In genomic region chr11:32020031-32020965, GRCm38 (mm10) we compare ENCODE assay signal across 9 mouse cellular contexts. TPM values are rescaled to one million over a fixed set of nuclear protein-coding genes. Genes with fewer than 3 reads are reported as not detected.
DNase-seq lines count a peak whose midpoint lies in the region; ATAC-seq lines count a peak whose summit lies in the region.
"Had no signal": no experiment of that assay in that cellular context is flagged by ENCODE, and none has a peak within 500 bp of the region (broad histone marks: within the 10 kb centered on the region; RNA-seq: fewer than 3 reads in every experiment).

No protein-coding gene starts in this region.

- peak; percentile 63 for ATAC-seq in forebrain, embryonic 11.5 days (replicated peaks; ENCODE audit: low FRiP score)

- H3K4me2 ChIP-seq in forebrain, embryonic 11.5 days (ENCODE audit: low read depth, low read length, severe bottlenecking) = no peak overlapping the region; the same call in 1 of the 2 replicates

- DNase-seq in embryo, embryonic 9.5 days (ENCODE audit: extremely low spot score) = peak; percentile 13
- no peak for DNase-seq in embryo, embryonic 11 days
- DNase-seq in right cerebral cortex, postnatal 10 days (ENCODE audit: low spot score in 2 of 2) = peak; percentile 60 to 80
- no peak for DNase-seq in right cerebral cortex, postnatal 4 days
- DNase-seq in forebrain, embryonic 11.5 days (ENCODE audit: low spot score) = peak; percentile 60
- peak; percentile 62 to 82 for DNase-seq in left cerebral cortex, postnatal 25 days (ENCODE audit: low spot score in 2 of 2)
- DNase-seq in T-cell, adult 2 months (ENCODE audit: low spot score) = no peak
- DNase-seq in B cell, adult 2 months = no peak

- 18% methylated on average over 8 of the region's 8 CpGs for WGBS in forebrain, embryonic 11.5 days

- no peaks in the 10 kb centered on the region for H3K36me3 ChIP-seq in forebrain, embryonic 11.5 days (ENCODE audit: control insufficient read depth, insufficient read depth, low read length)

- H3K4me3 ChIP-seq in forebrain, embryonic 11.5 days (ENCODE audit: low read depth, low read length) = no peak overlapping the region

- H3K27ac ChIP-seq in forebrain, embryonic 11.5 days (ENCODE audit: low read depth, low read length) = peak overlapping the region; percentile 70

- intact Hi-C loops in left cerebral cortex, postnatal 25 days (cut with DNase I) = loop anchor here (2.0 kb wide), 1 partner anchor 17 kb away; no protein-coding TSS in a partner anchor

- no peaks in the 10 kb centered on the region for H3K27me3 ChIP-seq in forebrain, embryonic 11.5 days (ENCODE audit: control insufficient read depth, insufficient read depth, low read length)

- peaks cover 18% of the 10 kb centered on the region for H3K4me1 ChIP-seq in forebrain, embryonic 11.5 days (replicated peaks; ENCODE audit: control insufficient read depth, insufficient read depth, low read length)

- peak overlapping the region; percentile 29 for H3K9ac ChIP-seq in forebrain, embryonic 11.5 days (ENCODE audit: low read length)

- no peaks in the 10 kb centered on the region for H3K9me3 ChIP-seq in forebrain, embryonic 11.5 days (ENCODE audit: control insufficient read depth, low read length)

RNA-seq across cellular contexts. Expression of gene Nsg2, which starts 20.0 kb away (rescaled TPM):
- polyA plus RNA-seq in forebrain, embryonic 11.5 days (2014; fragmentation: Nextera tagmentation; extraction: Ambion mirVana) = 24.9 and 27.1 TPM in 2 replicates
- 100 to 1,000 TPM; 662 to 666 TPM for total RNA-seq in left cerebral cortex, postnatal 25 days (2021)

RNA-seq across cellular contexts. Expression of gene 4930524B15Rik, which starts 54.9 kb away (rescaled TPM):
- 0.09 and 0.17 TPM in 2 replicates for polyA plus RNA-seq in forebrain, embryonic 11.5 days (2014; fragmentation: Nextera tagmentation; extraction: Ambion mirVana)
- total RNA-seq in left cerebral cortex, postnatal 25 days (2021) = not detected
- total RNA-seq: liver, adult 2 months had no signal
- polyA plus RNA-seq: liver, adult 2 months had no signal

Comparison
In these comparisons a context has a peak if more than half of its experiments do, and no peak if none do; other contexts are left out.
1. DNase-seq: peak in embryo, embryonic 9.5 days (single experiment), right cerebral cortex, postnatal 10 days (2 of 2), forebrain, embryonic 11.5 days (single experiment) and left cerebral cortex, postnatal 25 days (2 of 2); none in embryo, embryonic 11 days (single experiment), right cerebral cortex, postnatal 4 days (single experiment), T-cell, adult 2 months (single experiment) and B cell, adult 2 months (0 of 2).